Mouse (Mus musculus): Measurements from ENCODE around the gene Egln3.

The Egln3 gene

DNA sequence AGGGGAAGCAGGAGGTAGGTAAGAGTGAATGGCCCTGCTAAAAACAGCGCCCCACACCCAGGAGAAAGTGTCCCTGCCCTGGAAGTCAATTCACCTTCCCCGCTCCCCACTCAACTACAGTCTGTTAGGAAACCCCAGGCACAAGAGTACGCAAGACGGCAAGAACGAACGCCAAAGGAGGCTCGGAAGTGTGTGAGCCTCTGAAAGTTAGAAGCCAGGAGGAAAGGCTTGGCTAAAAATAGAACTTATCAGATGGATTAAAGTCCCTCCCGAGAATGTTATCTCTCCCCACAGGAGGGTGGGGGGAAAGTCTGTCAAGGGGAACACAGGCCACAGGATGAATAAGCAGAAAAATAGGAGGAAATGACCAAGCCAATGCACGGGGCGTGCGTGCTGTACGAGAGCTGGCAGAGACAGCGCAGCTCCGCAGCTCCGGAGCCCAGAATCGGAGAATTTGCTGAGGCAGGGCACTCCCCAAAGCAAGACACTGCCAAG, 41.0 kb downstream of the Egln3 start:
- Histone ChIP-seq H3K27me3 (ENCODE audit: control insufficient read depth, insufficient read depth, low read length, poor library complexity, severe bottlenecking) (no peaks in the 10 kb centered on the region), H3K36me3 (ENCODE audit: control insufficient read depth, insufficient read depth, low read length, poor library complexity, severe bottlenecking) (no peaks in the 10 kb centered on the region)
- no peak for DNase-seq (ENCODE audit: low read depth, low spot score)

DNA sequence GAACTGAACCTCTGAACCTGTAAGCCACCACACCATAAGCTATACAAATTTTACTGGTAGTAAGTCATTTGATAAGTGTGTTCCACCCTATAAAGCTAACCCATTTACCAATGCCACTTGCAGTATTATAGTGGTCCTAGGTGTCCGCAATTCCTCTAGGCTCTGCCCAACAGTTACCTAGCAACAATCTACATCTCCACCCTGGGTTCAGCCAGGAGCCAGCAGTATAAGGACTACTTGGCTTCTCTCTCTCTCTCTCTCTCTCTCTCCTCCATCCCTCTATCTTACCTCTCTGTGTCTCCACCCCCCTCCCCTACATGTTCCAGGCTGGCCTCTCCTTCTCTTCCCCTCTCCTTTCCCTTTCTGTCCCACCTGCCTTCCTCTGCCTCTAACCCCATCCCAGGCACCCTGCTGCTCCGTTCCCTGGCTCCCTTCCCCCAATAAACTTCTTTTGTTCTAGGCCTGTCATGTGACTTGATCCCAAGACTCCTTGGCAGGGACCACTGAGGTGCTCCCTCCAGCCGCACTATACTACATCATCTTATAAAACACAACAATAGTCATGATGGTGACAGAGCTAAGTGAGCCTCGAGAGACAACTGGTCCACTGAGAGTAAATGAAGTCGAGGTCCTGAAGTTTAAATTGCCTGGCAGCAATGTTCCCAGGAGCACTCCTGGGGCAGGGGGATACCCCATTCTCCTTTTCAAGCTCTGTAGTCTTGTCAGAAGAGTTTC, 42.0 kb downstream of the Egln3 start:
- no peaks in the 10 kb centered on the region for H3K27me3 ChIP-seq (ENCODE audit: control insufficient read depth, insufficient read depth, low read length, poor library complexity, severe bottlenecking)
- DNase-seq (ENCODE audit: low read depth, low spot score) = no peak
- no peaks in the 10 kb centered on the region for H3K36me3 ChIP-seq (ENCODE audit: control insufficient read depth, insufficient read depth, low read length, poor library complexity, severe bottlenecking)

DNA sequence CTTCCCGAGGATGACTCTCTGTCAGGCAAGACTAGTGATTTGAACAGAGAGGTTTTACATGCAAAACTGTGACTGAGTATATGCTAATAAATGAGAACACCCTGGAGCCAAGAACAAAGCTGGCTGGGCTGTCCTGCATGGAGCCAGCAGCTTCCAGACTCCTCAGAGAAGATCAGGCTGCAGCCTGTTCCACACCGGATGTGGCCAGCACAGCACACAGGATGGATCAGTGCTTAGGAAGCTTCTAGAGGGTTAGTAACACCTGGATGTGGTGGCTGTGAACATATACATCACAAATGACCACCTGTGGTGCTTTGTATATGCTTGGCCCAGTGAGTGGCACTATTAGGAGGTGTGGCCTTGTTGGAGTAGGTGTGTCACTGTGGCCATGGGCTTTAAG, 43.4 kb downstream of the Egln3 start:
- DNase-seq (ENCODE audit: low read depth, low spot score) = no peak
- Histone ChIP-seq H3K27me3 (ENCODE audit: control insufficient read depth, insufficient read depth, low read length, poor library complexity, severe bottlenecking) (no peaks in the 10 kb centered on the region), H3K36me3 (ENCODE audit: control insufficient read depth, insufficient read depth, low read length, poor library complexity, severe bottlenecking) (no peaks in the 10 kb centered on the region)

DNA sequence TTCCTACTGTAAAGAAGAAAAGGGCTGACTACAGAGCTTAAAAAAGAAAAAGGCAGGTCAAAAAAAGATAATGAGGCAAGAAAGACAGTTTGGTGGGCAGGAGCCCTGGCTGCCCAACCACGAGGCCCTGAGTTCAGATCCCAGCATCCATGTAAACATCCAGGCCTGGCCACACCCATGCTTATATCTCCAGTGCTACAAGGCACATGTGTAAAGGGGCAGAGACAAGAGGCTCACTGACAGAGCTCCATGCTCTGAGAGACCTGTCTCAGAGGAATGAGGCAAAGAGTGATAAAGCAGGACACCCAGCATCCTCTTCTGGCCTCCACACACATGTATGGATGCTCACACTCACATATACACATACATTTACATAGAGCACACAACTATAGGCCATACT, 48.9 kb downstream of the Egln3 start:
- no peaks in the 10 kb centered on the region for H3K27me3 ChIP-seq (ENCODE audit: control insufficient read depth, insufficient read depth, low read length, poor library complexity, severe bottlenecking)
- no peaks in the 10 kb centered on the region for H3K36me3 ChIP-seq (ENCODE audit: control insufficient read depth, insufficient read depth, low read length, poor library complexity, severe bottlenecking)
- no peak for DNase-seq (ENCODE audit: low read depth, low spot score)

DNA sequence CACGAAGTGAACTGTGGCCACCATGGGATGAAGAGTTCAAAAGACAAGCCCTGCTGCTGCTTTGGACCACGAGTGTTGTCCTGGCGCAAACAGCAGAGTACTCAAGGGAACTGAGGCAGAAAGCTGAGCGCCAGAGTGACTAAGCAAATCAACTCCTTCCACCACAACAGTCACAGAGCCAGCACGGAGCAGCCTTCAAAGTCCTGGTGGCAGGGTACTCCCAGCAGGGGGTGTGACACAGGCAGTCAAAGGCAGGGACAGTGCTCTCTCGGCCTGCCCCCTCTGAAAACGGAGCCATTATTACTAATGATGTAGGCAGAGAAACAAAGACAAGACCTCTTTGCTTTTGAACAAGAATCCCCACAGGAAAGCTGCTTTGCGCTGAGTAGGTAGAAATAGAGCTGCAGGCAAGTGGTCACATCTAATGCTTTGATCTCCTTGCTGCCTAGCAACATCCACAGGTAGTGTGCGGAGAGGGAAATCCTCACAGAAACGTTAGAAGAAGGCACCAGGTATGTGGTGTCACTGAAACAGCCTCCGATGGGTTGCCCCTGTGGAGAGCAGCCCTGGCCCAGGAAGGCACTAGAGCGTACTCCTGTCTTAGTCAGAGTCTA, 56.6 kb downstream of the Egln3 start:
- no peaks in the 10 kb centered on the region for H3K36me3 ChIP-seq (ENCODE audit: control insufficient read depth, insufficient read depth, low read length, poor library complexity, severe bottlenecking)
- H3K27me3 ChIP-seq (ENCODE audit: control insufficient read depth, insufficient read depth, low read length, poor library complexity, severe bottlenecking) = no peaks in the 10 kb centered on the region
- DNase-seq (ENCODE audit: low read depth, low spot score) = no peak

Measured in splenic B cell, adult 2 months (primary cell).